Mouse (Mus musculus) kidney, embryonic 14.5 days (tissue): ENCODE results near the gene Creld2. TPM values are rescaled to one million over a fixed set of nuclear protein-coding genes. Genes with fewer than 3 reads are reported as not detected.

Experiments used
- ATAC-seq: fragments of 200-750 bp; cut with Nextera tagmentation; 2 replicates; pipeline ENCODE4 v1.8.0; 2017; ENCODE audit warnings: moderate number of reproducible peaks, mild to moderate bottlenecking, moderate TSS enrichment, moderate library complexity; ENCODE audit not compliant: low FRiP score, low TSS enrichment
- H3K27ac ChIP-seq: fragments of 300-500 bp; sonication (generic); 2 replicates; pipeline ENCODE4 v1.5.1; 2014; ENCODE audit warnings: low read depth, mild to moderate bottlenecking, low read length, moderate library complexity, mixed read lengths
- H3K27me3 ChIP-seq: fragments of 300-500 bp; sonication (generic); 2 replicates; pipeline ENCODE4 v1.6.1; 2014; ENCODE audit warnings: mild to moderate bottlenecking, low read length; ENCODE audit not compliant: control insufficient read depth, insufficient read depth
- H3K36me3 ChIP-seq: fragments of 300-500 bp; sonication (generic); 2 replicates; pipeline ENCODE4 v1.6.1; 2014; ENCODE audit warnings: low read length, mixed read lengths; ENCODE audit not compliant: control insufficient read depth, insufficient read depth
- H3K4me1 ChIP-seq: fragments of 300-500 bp; sonication (generic); 2 replicates; pipeline ENCODE4 v1.6.1; 2014; ENCODE audit warnings: low read length, mixed read lengths; ENCODE audit not compliant: control insufficient read depth, insufficient read depth
- H3K4me2 ChIP-seq: fragments of 300-500 bp; sonication (generic); replicated peaks from 2 replicates; pipeline ENCODE4 v1.6.1; 2014; ENCODE audit warnings: low read depth, mild to moderate bottlenecking, low read length
- H3K4me3 ChIP-seq: fragments of 300-500 bp; sonication (generic); 2 replicates; pipeline ENCODE4 v1.5.1; 2014; ENCODE audit warnings: mild to moderate bottlenecking, low read length
- H3K9ac ChIP-seq: fragments of 300-500 bp; sonication (generic); 2 replicates; pipeline ENCODE4 v1.6.1; 2014; ENCODE audit warnings: low read depth, mild to moderate bottlenecking, low read length, moderate library complexity
- H3K9me3 ChIP-seq: fragments of 300-500 bp; sonication (generic); 2 replicates; pipeline ENCODE4 v1.6.1; 2016; ENCODE audit warnings: low read length; ENCODE audit not compliant: control insufficient read depth
- WGBS: fragments of 180-500 bp; shearing (Covaris S2); extraction: QIAGEN DNeasy Blood & Tissue Kit; methylation state at CpG from one replicate; pipeline ENCODE4 v1.1.7; 2014; 5-methylcytosine and 5-hydroxymethylcytosine counted together
- polyA plus RNA-seq: library from polyadenylated mRNA; unstranded; fragments of >200 nt; fragmentation: Nextera tagmentation; extraction: Ambion mirVana; gene quantifications from 2 replicates; pipeline ENCODE4 v1.2.1, GENCODE M21; 2014

Creld2 gene
- polyA plus RNA-seq, 1 experiment from 2014 or later, result 100 TPM

DNA sequence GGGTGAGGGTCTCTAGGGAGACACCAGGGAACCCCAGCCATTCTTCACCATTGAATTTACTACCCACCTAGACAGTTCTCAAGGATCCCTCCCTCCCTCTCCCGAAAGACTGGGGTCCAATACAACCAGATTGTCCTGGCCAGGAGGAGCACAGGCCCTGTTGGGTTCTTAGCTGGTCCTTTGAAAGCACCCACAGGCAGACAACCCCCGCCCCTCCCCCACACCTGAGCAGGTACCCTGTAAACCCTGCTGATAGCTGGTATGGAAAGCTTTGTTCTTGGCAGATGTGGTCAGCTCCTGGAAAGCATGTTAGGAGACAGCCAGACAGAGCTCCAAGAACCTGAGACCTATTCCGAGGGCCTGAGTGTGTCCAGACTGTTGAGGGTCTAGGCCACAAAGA is 41.3 kb downstream of the Creld2 start:
- Histone ChIP-seq H3K4me1 (peaks cover 16% of the 10 kb centered on the region), H3K4me3 (no peak overlapping the region), H3K27ac (no peak overlapping the region), H3K9ac (no peak overlapping the region), H3K9me3 (no peaks in the 10 kb centered on the region), H3K4me2 (no peak overlapping the region), H3K36me3 (peaks cover 16% of the 10 kb centered on the region), H3K27me3 (no peaks in the 10 kb centered on the region)
- 88% methylated on average over 3 of the region's 3 CpGs for WGBS
- ATAC-seq, result no peak

GRCm38 (mm10) chr15:88861772-88862622 is 42.6 kb downstream of the Creld2 start, which contains the start of gene Pim3:
Gene Pim3 (plus strand): TSS chr15:88862186.
- Histone ChIP-seq H3K4me3 (peak within 1 kb of the TSS; percentile 93), H3K27me3 (no peaks in the 10 kb centered on the region), H3K27ac (peak within 1 kb of the TSS; percentile 74), H3K9me3 (no peaks in the 10 kb centered on the region), H3K4me1 (peaks cover 27% of the 10 kb centered on the region), H3K4me2 (peak within 1 kb of the TSS; percentile 97), H3K36me3 (peaks cover 28% of the 10 kb centered on the region), H3K9ac (peak within 1 kb of the TSS; percentile 90)
- under 1% methylated on average over 107 of the region's 107 CpGs for WGBS
- ATAC-seq, result peak; percentile 76

DNA sequence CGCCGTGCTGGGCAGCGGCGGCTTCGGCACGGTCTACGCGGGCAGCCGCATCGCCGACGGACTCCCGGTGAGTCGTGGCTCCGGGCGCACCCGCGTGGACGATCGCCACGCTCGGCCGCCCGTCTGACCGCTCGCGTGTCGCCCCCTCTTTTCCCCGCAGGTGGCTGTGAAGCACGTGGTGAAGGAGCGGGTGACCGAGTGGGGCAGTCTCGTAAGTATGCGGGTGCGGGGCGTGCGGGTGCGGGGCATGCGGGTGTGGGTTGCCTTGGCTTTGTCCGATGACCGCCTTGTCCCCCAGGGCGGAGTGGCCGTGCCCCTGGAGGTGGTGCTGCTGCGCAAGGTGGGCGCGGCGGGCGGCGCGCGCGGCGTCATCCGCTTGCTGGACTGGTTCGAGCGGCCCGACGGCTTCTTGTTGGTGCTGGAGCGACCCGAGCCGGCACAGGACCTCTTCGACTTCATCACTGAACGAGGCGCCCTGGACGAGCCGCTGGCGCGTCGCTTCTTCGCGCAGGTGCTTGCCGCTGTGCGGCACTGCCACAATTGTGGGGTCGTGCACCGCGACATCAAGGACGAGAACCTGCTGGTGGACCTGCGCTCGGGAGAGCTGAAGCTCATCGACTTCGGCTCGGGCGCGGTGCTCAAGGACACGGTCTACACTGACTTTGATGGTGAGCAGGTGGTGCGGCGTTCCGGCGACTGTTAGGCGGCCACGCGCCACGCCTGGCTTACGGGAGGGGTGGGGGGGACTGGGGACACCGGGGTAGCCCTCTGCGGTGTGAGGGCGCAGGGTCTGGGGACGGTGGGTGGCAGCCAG is 43.6 kb downstream of the Creld2 start:
- H3K9ac ChIP-seq, result peak overlapping the region; percentile 90
- peaks cover 36% of the 10 kb centered on the region for H3K4me1 ChIP-seq
- WGBS, result under 1% methylated on average over 90 of the region's 98 CpGs
- ATAC-seq, result peak; percentile 3; the same call in 1 of the 2 replicates
- H3K9me3 ChIP-seq, result no peaks in the 10 kb centered on the region
- H3K27ac ChIP-seq, result peak overlapping the region; percentile 74
- peak overlapping the region; percentile 93 for H3K4me3 ChIP-seq
- peaks cover 28% of the 10 kb centered on the region for H3K36me3 ChIP-seq
- no peaks in the 10 kb centered on the region for H3K27me3 ChIP-seq
- peak overlapping the region; percentile 97 for H3K4me2 ChIP-seq

- under 1% methylated on average over 15 of the region's 39 CpGs for WGBS
- ATAC-seq, result peak; percentile 82
- Histone ChIP-seq H3K9me3 (no peaks in the 10 kb centered on the region), H3K36me3 (peaks cover 28% of the 10 kb centered on the region), H3K4me1 (peaks cover 36% of the 10 kb centered on the region), H3K4me2 (peak overlapping the region; percentile 97), H3K4me3 (peak overlapping the region; percentile 93), H3K27me3 (no peaks in the 10 kb centered on the region), H3K9ac (peak overlapping the region; percentile 90), H3K27ac (peak overlapping the region; percentile 78)
Measured at GRCm38 (mm10) chr15:88863695-88864231, 44.3 kb downstream of the Creld2 start.

DNA sequence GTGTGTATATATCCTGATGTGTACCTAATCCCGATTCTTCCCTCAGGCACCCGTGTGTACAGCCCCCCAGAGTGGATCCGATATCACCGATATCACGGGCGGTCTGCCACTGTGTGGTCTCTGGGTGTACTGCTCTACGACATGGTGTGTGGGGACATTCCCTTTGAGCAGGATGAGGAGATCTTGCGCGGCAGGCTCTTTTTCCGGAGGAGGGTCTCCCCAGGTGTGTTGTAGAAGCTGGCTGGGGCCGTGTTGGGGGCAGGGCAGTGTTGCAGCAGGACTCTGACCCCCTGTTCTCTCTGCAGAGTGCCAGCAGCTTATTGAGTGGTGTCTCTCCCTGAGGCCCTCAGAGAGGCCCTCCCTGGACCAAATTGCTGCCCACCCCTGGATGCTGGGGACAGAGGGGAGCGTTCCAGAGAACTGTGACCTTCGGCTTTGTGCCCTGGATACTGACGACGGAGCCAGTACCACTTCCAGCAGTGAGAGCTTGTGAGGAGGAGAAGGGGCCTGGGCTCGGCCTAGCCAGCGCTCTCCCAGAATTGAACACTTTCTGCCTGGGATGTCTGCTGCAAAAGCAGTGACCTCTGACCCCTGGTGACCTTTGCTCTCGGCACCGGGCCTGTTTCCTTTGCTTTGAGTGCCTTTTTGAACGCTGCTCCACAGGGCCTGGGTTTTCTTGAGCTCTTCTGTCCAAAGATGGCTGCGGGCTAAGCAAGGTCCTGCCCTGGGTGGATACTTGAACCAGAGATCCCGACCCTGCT is 45.0 kb downstream of the Creld2 start:
- H3K27ac ChIP-seq, result peak overlapping the region; percentile 78
- peak overlapping the region; percentile 93 for H3K4me3 ChIP-seq
- H3K4me2 ChIP-seq, result peak overlapping the region; percentile 97
- peak; percentile 8 for ATAC-seq
- 37% methylated on average over 22 of the region's 22 CpGs for WGBS
- H3K9ac ChIP-seq, result peak overlapping the region; percentile 90; the same call in 1 of the 2 replicates
- peaks cover 28% of the 10 kb centered on the region for H3K36me3 ChIP-seq
- no peaks in the 10 kb centered on the region for H3K27me3 ChIP-seq
- peaks cover 36% of the 10 kb centered on the region for H3K4me1 ChIP-seq
- no peaks in the 10 kb centered on the region for H3K9me3 ChIP-seq

DNA sequence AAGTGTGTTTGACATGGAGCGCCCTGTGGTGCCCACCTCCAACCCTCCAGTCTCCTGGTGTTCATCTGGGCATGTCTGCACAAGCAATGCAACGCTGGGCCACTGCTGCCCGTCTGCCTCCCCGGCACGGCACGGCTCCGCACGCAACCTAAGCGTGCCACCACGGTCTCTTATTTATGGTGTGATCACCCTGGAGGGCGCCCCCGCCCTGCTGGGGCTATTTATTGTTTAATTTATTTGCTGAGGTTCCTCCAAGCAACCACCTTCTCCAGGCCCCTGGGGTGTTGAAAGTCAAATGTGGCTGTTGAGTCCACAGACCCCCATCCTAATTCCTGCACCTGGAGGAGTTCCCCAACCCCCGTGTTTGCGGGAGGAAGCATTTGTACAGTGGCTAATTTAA is 45.6 kb downstream of the Creld2 start:
- H3K4me3 ChIP-seq, result peak overlapping the region; percentile 9; the same call in 1 of the 2 replicates
- H3K27me3 ChIP-seq, result no peaks in the 10 kb centered on the region
- H3K9ac ChIP-seq, result 0 out of 2 replicates have a peak overlapping the region, but pooled peaks have one; percentile 90
- ATAC-seq, result no peak
- WGBS, result 61% methylated on average over 14 of the region's 14 CpGs
- peak overlapping the region; percentile 97 for H3K4me2 ChIP-seq
- H3K36me3 ChIP-seq, result peaks cover 28% of the 10 kb centered on the region
- no peak overlapping the region for H3K27ac ChIP-seq
- H3K9me3 ChIP-seq, result no peaks in the 10 kb centered on the region
- peaks cover 36% of the 10 kb centered on the region for H3K4me1 ChIP-seq

DNA sequence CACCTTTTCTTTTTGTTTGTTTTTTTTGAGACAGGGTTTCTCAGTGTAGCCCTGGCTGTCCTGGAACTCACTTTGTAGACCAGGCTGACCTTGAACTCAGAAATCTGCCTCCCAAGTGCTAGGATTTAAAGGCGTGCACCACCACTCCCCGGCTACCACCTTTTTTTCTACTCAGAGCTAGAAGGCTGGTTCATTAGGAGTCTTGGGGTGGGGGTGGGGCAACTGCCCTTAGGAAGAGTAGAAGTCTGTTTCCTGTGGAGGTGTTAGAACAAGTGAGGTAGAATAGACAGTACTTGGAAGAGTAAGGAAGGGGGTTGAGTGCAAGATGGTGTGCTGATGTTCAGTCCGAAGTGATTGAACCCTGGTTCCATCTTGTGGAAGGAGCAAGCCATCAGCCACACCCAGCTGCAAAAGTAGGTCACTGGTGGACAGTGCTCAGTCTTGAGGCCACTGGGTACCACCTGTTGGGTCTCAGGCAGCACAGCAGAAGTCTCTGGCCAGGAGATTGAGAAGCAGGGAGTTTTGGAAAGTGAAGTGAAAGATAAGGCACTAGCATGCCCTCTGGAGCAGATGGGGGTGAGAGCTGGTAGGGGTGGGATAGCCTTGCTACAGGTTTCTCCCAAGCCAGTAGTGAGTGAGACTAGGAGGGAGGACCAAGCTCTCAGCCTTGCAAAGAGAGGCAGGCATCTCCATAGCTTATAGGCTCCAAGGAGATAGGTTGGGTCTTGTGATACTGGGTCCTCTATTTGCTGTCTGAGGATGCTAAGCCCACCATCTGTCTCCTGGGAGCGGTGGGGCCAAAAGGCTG is 46.6 kb downstream of the Creld2 start:
- no peak for ATAC-seq
- Histone ChIP-seq H3K36me3 (peaks cover 28% of the 10 kb centered on the region), H3K4me2 (no peak overlapping the region), H3K27me3 (no peaks in the 10 kb centered on the region), H3K27ac (no peak overlapping the region), H3K4me3 (no peak overlapping the region), H3K9me3 (no peaks in the 10 kb centered on the region), H3K4me1 (peaks cover 36% of the 10 kb centered on the region), H3K9ac (no peak overlapping the region)
- 79% methylated on average over 4 of the region's 4 CpGs for WGBS

- Histone ChIP-seq H3K9ac (no peak overlapping the region), H3K36me3 (peaks cover 28% of the 10 kb centered on the region), H3K4me3 (no peak overlapping the region), H3K27me3 (no peaks in the 10 kb centered on the region), H3K27ac (peak overlapping the region; percentile 47; the same call in 1 of the 2 replicates), H3K4me1 (peaks cover 36% of the 10 kb centered on the region), H3K4me2 (no peak overlapping the region), H3K9me3 (no peaks in the 10 kb centered on the region)
- ATAC-seq, result no peak
- 56% methylated on average over 7 of the region's 7 CpGs for WGBS
Measured at GRCm38 (mm10) chr15:88866934-88867356, 47.5 kb downstream of the Creld2 start.
